Mouse (Mus musculus): ENCODE measurements around the gene Wnk2.

The Wnk2 gene

GRCm38 (mm10) chr13:49140567-49140966 lies 7.2 kb downstream of the Wnk2 start:
- no peak for DNase-seq (ENCODE audit: low spot score)

GRCm38 (mm10) chr13:49134491-49134890 lies 13.3 kb downstream of the Wnk2 start:
- DNase-seq (ENCODE audit: low spot score): no peak

GRCm38 (mm10) chr13:49133125-49133524 lies 14.7 kb downstream of the Wnk2 start:
- no peak for DNase-seq (ENCODE audit: low spot score)

- DNase-seq (ENCODE audit: low spot score): no peak
These were observed 15.7 kb downstream of the Wnk2 start for GRCm38 (mm10) chr13:49131946-49132687.

- DNase-seq (ENCODE audit: low spot score): no peak
These were observed 16.4 kb downstream of the Wnk2 start for GRCm38 (mm10) chr13:49131342-49131855.

GRCm38 (mm10) chr13:49129845-49130244 lies 18.0 kb downstream of the Wnk2 start:
- DNase-seq (ENCODE audit: low spot score): no peak

GRCm38 (mm10) chr13:49129154-49129553 lies 18.7 kb downstream of the Wnk2 start:
- DNase-seq (ENCODE audit: low spot score): no peak

- no peak for DNase-seq (ENCODE audit: low spot score)
These were observed 19.8 kb downstream of the Wnk2 start for GRCm38 (mm10) chr13:49127844-49128631.

- no peak for DNase-seq (ENCODE audit: low spot score)
These were observed 25.7 kb downstream of the Wnk2 start for GRCm38 (mm10) chr13:49122106-49122505.

- DNase-seq (ENCODE audit: low spot score): no peak
These were observed 30.3 kb downstream of the Wnk2 start for GRCm38 (mm10) chr13:49117563-49117962.

GRCm38 (mm10) chr13:49114921-49115320 lies 32.9 kb downstream of the Wnk2 start:
- no peak for DNase-seq (ENCODE audit: low spot score)

GRCm38 (mm10) chr13:49114116-49114515 lies 33.7 kb downstream of the Wnk2 start:
- no peak for DNase-seq (ENCODE audit: low spot score)

- DNase-seq (ENCODE audit: low spot score): no peak
These were observed 34.5 kb downstream of the Wnk2 start for GRCm38 (mm10) chr13:49113345-49113744.

GRCm38 (mm10) chr13:49112652-49113051 lies 35.2 kb downstream of the Wnk2 start:
- no peak for DNase-seq (ENCODE audit: low spot score)

- no peak for DNase-seq (ENCODE audit: low spot score)
These were observed 38.1 kb downstream of the Wnk2 start for GRCm38 (mm10) chr13:49109665-49110064.

GRCm38 (mm10) chr13:49108119-49108846 lies 39.5 kb downstream of the Wnk2 start:
- no peak for DNase-seq (ENCODE audit: low spot score)

- DNase-seq (ENCODE audit: low spot score): no peak
These were observed 43.9 kb downstream of the Wnk2 start for GRCm38 (mm10) chr13:49103913-49104312.

- no peak for DNase-seq (ENCODE audit: low spot score)
These were observed 44.6 kb downstream of the Wnk2 start for GRCm38 (mm10) chr13:49103235-49103634.

- peak; percentile 34 for DNase-seq (ENCODE audit: low spot score)
These were observed 47.4 kb downstream of the Wnk2 start for GRCm38 (mm10) chr13:49100417-49100816.

GRCm38 (mm10) chr13:49096826-49097225 lies 51.0 kb downstream of the Wnk2 start:
- no peak for DNase-seq (ENCODE audit: low spot score)

GRCm38 (mm10) chr13:49094667-49095066 lies 53.1 kb downstream of the Wnk2 start:
- no peak for DNase-seq (ENCODE audit: low spot score)

GRCm38 (mm10) chr13:49093471-49093891 lies 54.3 kb downstream of the Wnk2 start:
- no peak for DNase-seq (ENCODE audit: low spot score)
